Mouse (Mus musculus): ENCODE measurements at regions not wholly inside any gene's neighbourhood (a gene's known extent, or its start where the extent isn't known, plus 50 kb on each side); places are given as distances from the start of the nearest gene placed in this dataset.
A peak's percentile ranks its signal among the peaks of the same experiment; 100 is the strongest.

DNA sequence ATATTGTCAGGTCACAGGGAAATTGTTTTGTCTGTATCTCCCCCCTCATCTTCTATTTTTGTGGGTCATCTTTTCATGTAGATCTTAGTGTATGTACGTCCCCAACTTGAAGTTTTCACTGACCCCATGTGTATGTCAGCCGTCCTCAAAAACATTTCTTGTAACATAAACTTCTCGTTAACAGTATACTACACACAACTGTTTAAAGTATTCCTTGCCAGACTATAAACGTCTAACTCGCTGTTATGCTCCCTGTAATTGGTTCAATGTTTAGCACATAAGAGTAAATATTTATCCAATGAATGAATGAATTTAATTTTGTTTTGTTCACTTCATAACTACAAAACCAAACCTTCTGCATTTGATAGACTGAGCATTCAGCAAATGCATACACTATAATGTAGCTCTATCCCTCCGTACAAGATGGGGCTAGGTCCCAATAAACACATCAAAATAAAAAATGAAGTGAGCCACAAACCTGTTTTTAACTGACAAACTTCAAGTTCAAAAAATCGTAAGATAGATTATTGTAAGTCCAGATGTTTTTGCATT, 67.3 kb downstream of the Mgst1 start:
- no peaks in the 10 kb centered on the region for H3K4me1 ChIP-seq (ENCODE audit: control insufficient read depth, insufficient read depth, low read length)
- no peaks in the 10 kb centered on the region for H3K27me3 ChIP-seq (ENCODE audit: control insufficient read depth, insufficient read depth, low read length)
- no peaks in the 10 kb centered on the region for H3K36me3 ChIP-seq (ENCODE audit: control insufficient read depth, insufficient read depth, low read length)
- H3K27ac ChIP-seq (ENCODE audit: low read length) = no peak overlapping the region
- no peak overlapping the region for H3K4me2 ChIP-seq (replicated peaks; ENCODE audit: low read depth, low read length)
- no peak overlapping the region for H3K9ac ChIP-seq (replicated peaks; ENCODE audit: low read depth, low read length)
- no peak for ATAC-seq (ENCODE audit: insufficient number of reproducible peaks, insufficient read depth, low FRiP score, low read depth)
- no peak overlapping the region for H3K4me3 ChIP-seq (ENCODE audit: low read depth, low read length)
- 50% methylated on average over 7 of the region's 7 CpGs for WGBS
- H3K9me3 ChIP-seq (ENCODE audit: control insufficient read depth, low read depth, low read length) = no peaks in the 10 kb centered on the region

- Histone ChIP-seq H3K4me1 (ENCODE audit: control insufficient read depth, insufficient read depth, low read length) (no peaks in the 10 kb centered on the region), H3K9me3 (ENCODE audit: control insufficient read depth, low read depth, low read length) (no peaks in the 10 kb centered on the region), H3K36me3 (ENCODE audit: control insufficient read depth, insufficient read depth, low read length) (no peaks in the 10 kb centered on the region), H3K4me3 (ENCODE audit: low read depth, low read length) (no peak overlapping the region), H3K4me2 (replicated peaks; ENCODE audit: low read depth, low read length) (no peak overlapping the region), H3K9ac (replicated peaks; ENCODE audit: low read depth, low read length) (no peak overlapping the region), H3K27ac (ENCODE audit: low read length) (no peak overlapping the region), H3K27me3 (ENCODE audit: control insufficient read depth, insufficient read depth, low read length) (no peaks in the 10 kb centered on the region)
- no peak for ATAC-seq (ENCODE audit: insufficient number of reproducible peaks, insufficient read depth, low FRiP score, low read depth)
Measured at GRCm38 (mm10) chr6:138215189-138215588, 75.1 kb downstream of the Mgst1 start.

- no peak overlapping the region for H3K27ac ChIP-seq (ENCODE audit: low read length)
- peak; percentile 58; the same call in 1 of the 2 replicates for ATAC-seq (ENCODE audit: insufficient number of reproducible peaks, insufficient read depth, low FRiP score, low read depth)
- H3K9me3 ChIP-seq (ENCODE audit: control insufficient read depth, low read depth, low read length) = no peaks in the 10 kb centered on the region
- 51% methylated on average over 4 of the region's 4 CpGs for WGBS
- H3K27me3 ChIP-seq (ENCODE audit: control insufficient read depth, insufficient read depth, low read length) = no peaks in the 10 kb centered on the region
- H3K4me3 ChIP-seq (ENCODE audit: low read depth, low read length) = no peak overlapping the region
- no peak overlapping the region for H3K9ac ChIP-seq (replicated peaks; ENCODE audit: low read depth, low read length)
- no peak overlapping the region for H3K4me2 ChIP-seq (replicated peaks; ENCODE audit: low read depth, low read length)
- no peaks in the 10 kb centered on the region for H3K4me1 ChIP-seq (ENCODE audit: control insufficient read depth, insufficient read depth, low read length)
- H3K36me3 ChIP-seq (ENCODE audit: control insufficient read depth, insufficient read depth, low read length) = no peaks in the 10 kb centered on the region
Measured at GRCm38 (mm10) chr6:138232403-138232802, 92.3 kb downstream of the Mgst1 start.

DNA sequence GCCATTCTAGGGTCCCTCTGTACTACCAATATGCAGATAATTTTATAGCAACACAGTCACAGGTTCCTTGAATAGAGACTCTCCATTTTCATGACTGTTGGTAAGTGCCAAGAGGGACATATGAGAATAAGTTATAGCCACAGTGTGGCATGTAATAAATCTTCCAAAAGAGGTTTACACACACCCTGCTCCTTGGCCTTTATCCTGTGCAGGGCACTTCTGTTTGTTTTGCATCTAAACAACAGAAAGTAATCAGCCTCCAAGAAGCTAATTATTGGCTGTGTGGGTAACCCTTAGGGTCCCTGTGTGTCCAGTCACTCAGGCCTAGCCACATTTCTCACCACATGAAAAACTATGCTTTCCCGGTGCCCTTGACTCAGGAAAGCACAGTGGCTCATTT, 102.7 kb downstream of the Mgst1 start:
- Histone ChIP-seq H3K4me1 (ENCODE audit: control insufficient read depth, insufficient read depth, low read length) (no peaks in the 10 kb centered on the region), H3K4me3 (ENCODE audit: low read depth, low read length) (no peak overlapping the region), H3K9ac (replicated peaks; ENCODE audit: low read depth, low read length) (no peak overlapping the region), H3K27me3 (ENCODE audit: control insufficient read depth, insufficient read depth, low read length) (no peaks in the 10 kb centered on the region), H3K4me2 (replicated peaks; ENCODE audit: low read depth, low read length) (no peak overlapping the region), H3K36me3 (ENCODE audit: control insufficient read depth, insufficient read depth, low read length) (no peaks in the 10 kb centered on the region), H3K9me3 (ENCODE audit: control insufficient read depth, low read depth, low read length) (no peaks in the 10 kb centered on the region), H3K27ac (ENCODE audit: low read length) (no peak overlapping the region)
- WGBS = 45% methylated on average over 1 of the region's 1 CpGs
- ATAC-seq (ENCODE audit: insufficient number of reproducible peaks, insufficient read depth, low FRiP score, low read depth) = no peak

- no peak overlapping the region for H3K27ac ChIP-seq (ENCODE audit: low read length)
- 81% methylated on average over 3 of the region's 3 CpGs for WGBS
- ATAC-seq (ENCODE audit: insufficient number of reproducible peaks, insufficient read depth, low FRiP score, low read depth) = no peak
Measured at GRCm38 (mm10) chr6:138266668-138267067, 126.6 kb downstream of the Mgst1 start.

More at GRCm38 (mm10) chr6:138266668-138267067, 126.6 kb downstream of the Mgst1 start:
- Histone ChIP-seq H3K4me3 (ENCODE audit: low read depth, low read length) (no peak overlapping the region), H3K4me1 (ENCODE audit: control insufficient read depth, insufficient read depth, low read length) (no peaks in the 10 kb centered on the region), H3K27me3 (ENCODE audit: control insufficient read depth, insufficient read depth, low read length) (no peaks in the 10 kb centered on the region), H3K36me3 (ENCODE audit: control insufficient read depth, insufficient read depth, low read length) (no peaks in the 10 kb centered on the region), H3K9ac (replicated peaks; ENCODE audit: low read depth, low read length) (no peak overlapping the region), H3K4me2 (replicated peaks; ENCODE audit: low read depth, low read length) (no peak overlapping the region), H3K9me3 (ENCODE audit: control insufficient read depth, low read depth, low read length) (no peaks in the 10 kb centered on the region)

All from stomach, embryonic 14.5 days (tissue).